Mouse (Mus musculus): ENCODE data around the gene Maff.

Maff gene

GRCm38 (mm10) chr15:79365068-79365467 is 18.6 kb downstream of the Maff start:
- DNase-seq: no peak

- no peak for DNase-seq
Observed at GRCm38 (mm10) chr15:79366402-79366801, 20.0 kb downstream of the Maff start.

GRCm38 (mm10) chr15:79368313-79368811 is 21.9 kb downstream of the Maff start:
- DNase-seq: peak; percentile 48

- DNase-seq: no peak
Observed at GRCm38 (mm10) chr15:79368861-79369440, 22.5 kb downstream of the Maff start.

- DNase-seq: no peak
Observed at GRCm38 (mm10) chr15:79369452-79370280, 23.2 kb downstream of the Maff start.

GRCm38 (mm10) chr15:79370281-79370843 is 23.9 kb downstream of the Maff start:
- no peak for DNase-seq

GRCm38 (mm10) chr15:79374760-79375159 is 28.3 kb downstream of the Maff start:
- no peak for DNase-seq

- DNase-seq: peak; percentile 70
Observed at GRCm38 (mm10) chr15:79377681-79378080, 31.3 kb downstream of the Maff start.

- no peak for DNase-seq
Observed at GRCm38 (mm10) chr15:79378608-79379007, 32.2 kb downstream of the Maff start.

GRCm38 (mm10) chr15:79379658-79380057 is 33.2 kb downstream of the Maff start:
- DNase-seq: no peak

GRCm38 (mm10) chr15:79380468-79381444 is 34.3 kb downstream of the Maff start:
- DNase-seq: peak; percentile 78

- DNase-seq: no peak
Observed at GRCm38 (mm10) chr15:79381644-79382043, 35.2 kb downstream of the Maff start.

GRCm38 (mm10) chr15:79387081-79387480 is 40.7 kb downstream of the Maff start:
- DNase-seq: no peak

- no peak for DNase-seq
Observed at GRCm38 (mm10) chr15:79387611-79388010, 41.2 kb downstream of the Maff start.

GRCm38 (mm10) chr15:79388171-79388570 is 41.8 kb downstream of the Maff start:
- DNase-seq: no peak

- DNase-seq: peak; percentile 71
Observed at GRCm38 (mm10) chr15:79390434-79390833, 44.0 kb downstream of the Maff start.

- peak; percentile 74 for DNase-seq
Observed at GRCm38 (mm10) chr15:79391447-79392093, 45.1 kb downstream of the Maff start.

GRCm38 (mm10) chr15:79392527-79392926 is 46.1 kb downstream of the Maff start:
- DNase-seq: no peak

GRCm38 (mm10) chr15:79393101-79393500 is 46.7 kb downstream of the Maff start:
- no peak for DNase-seq

- no peak for DNase-seq
Observed at GRCm38 (mm10) chr15:79394842-79395241, 48.4 kb downstream of the Maff start.

- no peak for DNase-seq
Observed at GRCm38 (mm10) chr15:79395281-79395680, 48.9 kb downstream of the Maff start.

GRCm38 (mm10) chr15:79396736-79397135 is 50.3 kb downstream of the Maff start:
- DNase-seq: peak; percentile 75
